Mouse (Mus musculus): Measurements from ENCODE around the gene Cpsf2.

DNA sequence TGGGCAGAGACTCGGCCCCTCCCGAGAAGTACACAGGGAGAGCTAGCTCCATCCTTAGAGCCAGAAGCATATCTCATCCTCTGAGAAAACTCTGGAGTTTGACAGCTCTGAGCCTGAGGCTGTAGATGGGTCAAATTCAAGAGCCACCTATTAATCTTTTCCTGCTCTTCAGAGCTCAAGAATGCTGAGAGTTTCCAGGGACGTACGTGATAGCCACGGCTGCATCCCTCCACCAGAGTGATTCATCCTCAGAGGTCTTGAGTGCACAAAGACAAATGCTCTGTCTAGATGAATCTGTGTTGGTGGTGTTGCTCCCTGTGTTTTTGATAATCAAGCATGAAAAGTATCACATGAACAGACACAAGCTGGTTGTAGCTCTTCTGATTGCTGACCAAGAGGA, 38.6 kb downstream of the Cpsf2 start:
- TF ChIP-seq GATA1 (IDR thresholded peaks at IDR 0.05; ENCODE audit: low read length): no peak
- no peak for TF ChIP-seq TAL1 (IDR thresholded peaks at IDR 0.05; ENCODE audit: low read length)

All from erythroblast, embryonic 14.5 days (primary cell).